Mouse (Mus musculus) ovary, adult 2 months (tissue): ENCODE measurements around the gene Rtel1. TPM values are rescaled to one million over a fixed set of nuclear protein-coding genes. Genes with fewer than 3 reads are reported as not detected.

Experiments
- polyA plus RNA-seq: library from polyadenylated mRNA; depleted of rRNA; stranded (reverse); fragments of >200 nt; gene quantifications from 2 replicates; pipeline ENCODE4 v1.2.3, GENCODE M21; 2012; rRNA removed

Gene Rtel1
- polyA plus RNA-seq: 53.9 and 70.8 TPM in 2 replicates

DNA sequence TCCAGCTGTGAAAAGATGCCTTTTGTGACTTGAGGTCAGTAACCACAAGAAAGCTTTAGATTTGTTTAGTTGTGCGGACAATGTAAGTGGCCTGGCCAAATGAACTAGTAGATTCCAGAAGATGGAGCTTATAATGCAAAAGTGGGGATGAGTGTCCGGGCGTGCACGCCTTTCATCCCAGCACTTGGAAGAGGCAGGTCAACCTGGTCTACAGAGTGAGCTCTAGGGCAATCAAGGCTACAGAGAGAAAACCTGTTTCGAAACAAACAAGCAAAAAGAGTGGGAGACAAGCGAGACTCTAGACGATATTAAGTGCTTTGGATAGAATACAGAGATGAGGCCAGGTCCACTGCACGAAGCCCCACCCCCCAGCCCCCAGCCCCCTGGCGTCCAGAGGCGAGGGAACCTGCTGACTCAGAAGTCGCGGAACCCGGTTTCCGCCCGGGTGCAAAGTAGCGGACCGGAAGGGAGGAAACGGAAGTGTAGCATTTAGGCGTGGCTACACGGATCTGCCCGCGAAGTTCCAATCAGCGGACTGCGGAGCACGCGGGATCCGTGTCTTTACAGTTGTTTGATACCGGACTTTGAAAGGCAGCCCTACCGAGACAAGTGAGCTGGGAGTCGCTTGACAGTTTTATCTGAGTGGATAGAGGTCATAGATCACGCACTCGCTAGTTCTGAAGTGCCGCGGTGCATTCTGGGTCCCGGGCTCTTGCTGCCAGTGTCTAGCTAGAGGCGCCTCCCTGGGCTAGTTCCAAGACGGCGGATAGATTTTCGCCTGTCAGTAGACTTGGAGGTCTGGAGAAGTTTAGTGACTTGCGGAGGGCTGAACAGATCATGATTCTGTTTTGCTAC, at the start of gene Rtel1:
Gene Rtel1 (plus strand): TSS at position 492 of the 855 bp plus-strand sequence.

DNA sequence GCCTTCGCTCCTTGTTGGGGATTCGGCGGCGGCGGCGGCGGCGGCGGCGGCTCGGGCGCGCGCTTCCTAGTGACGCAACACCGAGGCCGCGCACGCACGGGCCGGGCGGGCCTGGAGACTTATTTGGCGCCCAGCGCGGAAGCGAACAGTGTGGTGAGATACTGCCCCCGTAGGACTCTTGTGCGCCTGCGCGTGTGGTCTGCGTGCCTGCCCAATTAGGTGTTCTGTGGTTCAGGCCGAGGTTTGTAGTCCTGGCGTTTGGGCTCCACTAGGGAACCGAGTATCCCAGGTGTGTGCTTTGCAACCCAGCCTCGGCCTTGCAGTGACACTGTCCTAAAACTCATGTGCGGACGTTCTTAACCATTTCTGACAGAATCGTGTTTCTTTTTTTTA, 31.6 kb upstream of the Rtel1 start, which contains the start of gene Gmeb2:
Gene Gmeb2 (minus strand): TSS at position 78 of the 393 bp plus-strand sequence.

DNA sequence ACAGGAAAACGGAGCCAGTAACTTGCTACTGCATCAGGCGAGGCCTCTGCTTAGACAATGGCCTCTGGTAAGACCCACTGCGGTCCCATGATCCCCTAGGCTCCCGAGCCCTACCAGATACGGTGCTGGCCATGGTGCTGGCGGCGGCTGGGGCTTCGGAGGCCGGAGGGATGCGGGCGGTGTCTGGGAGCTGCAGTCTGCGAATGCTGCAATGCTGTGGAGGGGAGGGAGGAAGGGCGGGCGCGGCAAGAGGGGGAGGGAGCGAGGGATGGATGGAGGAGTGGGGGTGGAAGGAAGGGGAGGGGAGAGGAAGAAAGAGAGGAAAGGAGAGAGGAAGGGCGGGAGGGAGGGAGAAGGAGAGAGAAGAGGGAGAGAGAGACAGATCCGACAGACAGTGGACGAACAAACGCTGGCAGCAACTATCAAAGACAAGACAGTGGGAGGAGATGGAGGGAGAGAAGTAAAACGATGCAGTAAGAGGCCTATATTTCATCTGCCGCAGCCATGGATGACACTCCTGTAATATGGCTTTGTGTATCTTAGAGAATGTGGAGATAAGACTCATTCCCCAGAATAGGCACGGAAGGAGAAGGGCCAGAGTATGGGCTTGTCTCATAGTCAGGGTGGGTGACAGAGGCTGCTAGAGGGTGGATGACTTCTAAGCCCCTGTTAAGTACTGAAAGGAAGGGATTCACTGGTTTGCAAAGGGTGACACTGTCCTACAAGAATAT, 5.3 kb upstream of the Rtel1 start, which contains the start of gene Stmn3:
Gene Stmn3 (minus strand): TSS at position 421 of the 731 bp plus-strand sequence.

DNA sequence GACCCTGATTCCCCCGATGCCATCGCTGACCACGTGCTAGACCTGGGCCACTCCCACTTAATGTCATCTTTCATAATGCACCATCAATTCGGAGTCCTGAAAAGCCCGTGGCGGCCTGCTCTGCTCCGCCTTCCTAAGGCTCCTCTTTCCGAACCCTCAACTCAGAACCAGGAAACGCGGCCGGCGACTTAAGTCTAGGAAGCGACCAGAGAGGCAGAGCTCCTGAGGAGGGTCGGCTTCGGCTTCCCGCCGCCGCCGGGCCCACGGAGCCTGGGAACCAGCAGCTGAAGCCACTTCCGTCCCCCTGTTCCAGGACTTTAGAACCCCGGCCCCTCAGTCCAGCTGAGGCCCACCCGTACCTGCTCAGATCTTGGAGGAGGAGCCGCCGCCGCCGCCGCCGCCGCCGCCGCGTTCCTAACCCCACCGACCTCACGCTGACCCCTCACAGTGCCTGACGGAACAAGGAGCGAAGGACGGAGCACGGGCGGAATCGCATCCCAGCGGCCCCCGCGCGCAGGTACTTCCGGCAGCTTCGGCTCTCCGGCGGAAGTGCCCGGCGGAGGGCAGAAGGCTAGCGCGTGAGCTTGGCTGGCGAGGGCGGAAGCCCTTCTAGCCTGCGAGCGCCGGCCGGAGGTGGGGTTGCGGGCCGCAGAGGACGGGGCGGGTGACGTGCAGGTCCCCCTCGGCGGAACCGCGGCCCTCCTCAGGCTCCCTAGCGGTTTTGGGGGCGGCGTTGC, 45.5 kb downstream of the Rtel1 start, which contains the start of the genes Zgpat and Arfrp1:
Gene Zgpat (plus strand): TSS at position 69 of the 737 bp plus-strand sequence.
Gene Arfrp1 (minus strand): TSS at position 545 of the 737 bp plus-strand sequence.

DNA sequence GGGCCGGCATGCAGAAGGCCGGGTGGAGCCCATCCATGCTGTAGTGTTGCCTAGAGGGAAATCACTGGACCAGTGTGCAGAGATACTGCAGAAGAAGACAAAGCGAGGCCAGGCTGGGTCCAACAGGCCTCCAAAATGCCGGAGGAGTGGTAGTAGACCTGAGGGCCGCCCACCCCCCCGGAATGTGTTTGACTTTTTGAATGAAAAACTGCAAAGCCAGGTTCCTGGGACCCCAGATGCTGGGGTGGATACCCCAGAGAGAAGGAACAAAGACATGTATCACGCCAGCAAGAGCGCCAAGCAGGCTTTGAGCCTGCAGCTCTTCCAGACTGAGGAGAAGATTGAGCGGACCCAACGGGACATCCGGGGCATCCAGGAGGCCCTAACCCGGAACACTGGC, 60.2 kb downstream of the Rtel1 start, which contains the start of gene Lime1:
Gene Lime1 (plus strand): TSS at position 301 of the 400 bp plus-strand sequence.

Other genes starting within 250 kb of the Rtel1 start
- 0.19 TPM in 1 of 2 replicates, not detected in the other for gene Kcnq2, start 184.4 kb upstream of the Rtel1 start, polyA plus RNA-seq
- 0.16 and 0.44 TPM in 2 replicates for gene Eef1a2, start 162.7 kb upstream of the Rtel1 start, polyA plus RNA-seq
- gene Ppdpf, start 132.5 kb upstream of the Rtel1 start, polyA plus RNA-seq: 126 and 156 TPM in 2 replicates
- gene Ptk6, start 117.0 kb upstream of the Rtel1 start, polyA plus RNA-seq: 0.07 and 0.08 TPM in 2 replicates
- gene Srms, start 106.6 kb upstream of the Rtel1 start, polyA plus RNA-seq: 0.56 and 1.00 TPM in 2 replicates
- 1.4 and 1.8 TPM in 2 replicates for gene Fndc11, start 99.7 kb upstream of the Rtel1 start, polyA plus RNA-seq
- gene Helz2, start 77.7 kb upstream of the Rtel1 start, polyA plus RNA-seq: 28.3 and 34.1 TPM in 2 replicates
- gene Gmeb2, start 31.7 kb upstream of the Rtel1 start, polyA plus RNA-seq: 31.8 and 32.4 TPM in 2 replicates
- gene Stmn3, start 5.2 kb upstream of the Rtel1 start, polyA plus RNA-seq: 0.36 TPM in 1 of 2 replicates, not detected in the other
- gene Zgpat, start 45.2 kb downstream of the Rtel1 start, polyA plus RNA-seq: 71.1 and 77.7 TPM in 2 replicates
- 36.7 and 46.0 TPM in 2 replicates for gene Arfrp1, start 45.7 kb downstream of the Rtel1 start, polyA plus RNA-seq
- gene Lime1, start 60.3 kb downstream of the Rtel1 start, polyA plus RNA-seq: 191 and 210 TPM in 2 replicates
- 16.7 and 16.9 TPM in 2 replicates for gene Zbtb46, start 139.7 kb downstream of the Rtel1 start, polyA plus RNA-seq
- gene Abhd16b, start 173.5 kb downstream of the Rtel1 start, polyA plus RNA-seq: 0.14 and 0.43 TPM in 2 replicates
- gene Tpd52l2, start 177.4 kb downstream of the Rtel1 start, polyA plus RNA-seq: 62.8 and 108 TPM in 2 replicates
- 61.5 and 73.6 TPM in 2 replicates for gene Dnajc5, start 200.7 kb downstream of the Rtel1 start, polyA plus RNA-seq